Mouse (Mus musculus) MEL (cell line): ENCODE data around the gene Vegfa. TPM values are rescaled to one million over a fixed set of nuclear protein-coding genes. Genes with fewer than 3 reads are reported as not detected.

ENCODE experiments used
- DNase-seq: peaks from one replicate; pipeline ENCODE4 v3.0.0; 2011; ENCODE audit warnings: low read depth, low spot score
- H3K27ac ChIP-seq: 2 replicates; pipeline ENCODE4 v1.5.1; 2012; ENCODE audit warnings: low read depth, mild to moderate bottlenecking, control low read depth, low read length, moderate library complexity; ENCODE audit not compliant: control insufficient read depth
- H3K27me3 ChIP-seq, 2 experiments: fragments of 150-350 bp in 1 of 2; sonication (generic) in 1 of 2; 2 replicates each; pipeline ENCODE4 v1.6.1; 2012; ENCODE audit warnings: low read length in 2 of 2, mild to moderate bottlenecking in 2 of 2, improper control_type of control experiment in 1 of 2, moderate library complexity in 1 of 2; ENCODE audit not compliant: insufficient read depth in 2 of 2, control insufficient read depth in 1 of 2
- H3K36me3 ChIP-seq, 2 experiments: 2 replicates each; pipeline ENCODE4 v1.6.1; 2012 to 2014; ENCODE audit warnings: low read length in 2 of 2, improper control_type of control experiment in 1 of 2, inconsistent platforms in 1 of 2, mild to moderate bottlenecking in 1 of 2; ENCODE audit not compliant: insufficient read depth in 2 of 2, control insufficient read depth in 1 of 2
- H3K4me1 ChIP-seq, 2 experiments: fragments of 150-350 bp in 1 of 2; sonication (generic) in 1 of 2; 2 replicates each; pipeline ENCODE4 v1.6.1; 2012; ENCODE audit warnings: low read length in 2 of 2, improper control_type of control experiment in 1 of 2, mild to moderate bottlenecking in 1 of 2; ENCODE audit not compliant: insufficient read depth in 2 of 2, control insufficient read depth in 1 of 2
- H3K4me3 ChIP-seq, 2 experiments: fragments of 150-350 bp in 1 of 2; sonication (generic) in 1 of 2; 2 replicates each; pipeline ENCODE4 v1.5.1; 2012; ENCODE audit warnings: low read depth in 2 of 2, low read length in 2 of 2, mild to moderate bottlenecking in 2 of 2, moderate library complexity in 2 of 2, control low read depth in 1 of 2, improper control_type of control experiment in 1 of 2; ENCODE audit not compliant: control insufficient read depth in 1 of 2, insufficient read depth in 1 of 2
- H3K79me2 ChIP-seq: 2 replicates; pipeline ENCODE4 v1.6.1; 2012; ENCODE audit warnings: mild to moderate bottlenecking, low read length, moderate library complexity; ENCODE audit not compliant: control insufficient read depth, poor library complexity, insufficient read depth
- H3K9ac ChIP-seq: 2 replicates; pipeline ENCODE4 v1.6.1; 2012; ENCODE audit warnings: low read depth, mild to moderate bottlenecking, control low read depth, low read length, moderate library complexity; ENCODE audit not compliant: control insufficient read depth, poor library complexity, severe bottlenecking
- H3K9me3 ChIP-seq: fragments of 150-350 bp; sonication (generic); replicated peaks from 2 replicates; pipeline ENCODE4 v1.6.1; 2012; ENCODE audit warnings: mild to moderate bottlenecking, low read length, improper control_type of control experiment, moderate library complexity; ENCODE audit not compliant: insufficient read depth
- BHLHE40 ChIP-seq: IDR thresholded peaks from 2 replicates; pipeline ENCODE4 v1.6.1; 2012; ENCODE audit warnings: low read depth, mild to moderate bottlenecking, inconsistent platforms, low read length, improper control_type of control experiment, borderline replicate concordance
- E2F4 ChIP-seq: IDR thresholded peaks from 2 replicates; pipeline ENCODE4 v1.6.1; 2011; ENCODE audit warnings: low read depth, low read length, improper control_type of control experiment, borderline replicate concordance
- EP300 ChIP-seq, 2 experiments: IDR thresholded peaks; 2 replicates each; pipeline ENCODE4 v1.6.1; 2011; ENCODE audit warnings: improper control_type of control experiment in 2 of 2, low read length in 2 of 2, low read depth in 1 of 2, mild to moderate bottlenecking in 1 of 2
- GABPA ChIP-seq: IDR thresholded peaks from 2 replicates; pipeline ENCODE4 v1.6.1; 2012; ENCODE audit warnings: low read depth, mild to moderate bottlenecking, inconsistent platforms, low read length, improper control_type of control experiment, moderate library complexity
- GATA1 ChIP-seq: IDR thresholded peaks from 2 replicates; pipeline ENCODE4 v1.6.1; 2011; ENCODE audit warnings: low read depth, low read length, improper control_type of control experiment
- HCFC1 ChIP-seq: IDR thresholded peaks from 2 replicates; pipeline ENCODE4 v1.6.1; 2012; ENCODE audit warnings: low read depth, mild to moderate bottlenecking, inconsistent platforms, low read length, improper control_type of control experiment, moderate library complexity
- JUND ChIP-seq: IDR thresholded peaks from 2 replicates; pipeline ENCODE4 v1.6.1; 2011; ENCODE audit warnings: low read depth, mild to moderate bottlenecking, improper control_type of control experiment, low read length
- KAT2A ChIP-seq: conservative IDR thresholded peaks from 2 replicates; pipeline ENCODE4 v1.6.1; 2012; ENCODE audit warnings: low read depth, low read length, improper control_type of control experiment, inconsistent platforms
- MAZ ChIP-seq: IDR thresholded peaks from 2 replicates; pipeline ENCODE4 v1.6.1; 2012; ENCODE audit warnings: low read depth, mild to moderate bottlenecking, inconsistent platforms, low read length, improper control_type of control experiment
- NELFE ChIP-seq: IDR thresholded peaks from 2 replicates; pipeline ENCODE4 v1.6.1; 2011; ENCODE audit warnings: low read depth, low read length, improper control_type of control experiment
- NRF1 ChIP-seq: IDR thresholded peaks from 2 replicates; pipeline ENCODE4 v1.6.1; 2014; ENCODE audit warnings: low read depth, mild to moderate bottlenecking, inconsistent platforms, low read length, improper control_type of control experiment, moderate library complexity; ENCODE audit not compliant: poor library complexity, insufficient read depth, severe bottlenecking
- POLR2AphosphoS2 ChIP-seq: IDR thresholded peaks from 2 replicates; pipeline ENCODE4 v1.6.1; 2011; ENCODE audit warnings: low read length, improper control_type of control experiment
- POLR2AphosphoS5 ChIP-seq: IDR thresholded peaks from 2 replicates; pipeline ENCODE4 v1.6.1; 2012; ENCODE audit warnings: low read depth, borderline replicate concordance, mild to moderate bottlenecking, inconsistent platforms, low read length, moderate library complexity, mixed read lengths
- SMC3 ChIP-seq: IDR thresholded peaks from 2 replicates; pipeline ENCODE4 v1.6.1; 2011; ENCODE audit warnings: low read depth, low read length, improper control_type of control experiment
- TBP ChIP-seq: IDR thresholded peaks from 2 replicates; pipeline ENCODE4 v1.8.0; 2011; ENCODE audit warnings: low read depth, low read length, improper control_type of control experiment
- UBTF ChIP-seq: IDR thresholded peaks from 2 replicates; pipeline ENCODE4 v1.6.1; 2012; ENCODE audit warnings: low read depth, mild to moderate bottlenecking, inconsistent platforms, low read length, improper control_type of control experiment, moderate library complexity, borderline replicate concordance; ENCODE audit not compliant: insufficient read depth
- USF1 ChIP-seq: IDR thresholded peaks from 2 replicates; pipeline ENCODE4 v1.6.1; 2014; ENCODE audit warnings: low read depth, mild to moderate bottlenecking, inconsistent platforms, low read length, improper control_type of control experiment, moderate library complexity
- USF2 ChIP-seq, 2 experiments: IDR thresholded peaks; 2 replicates each; pipeline ENCODE4 v1.6.1; 2011 to 2012; ENCODE audit warnings: improper control_type of control experiment in 2 of 2, low read length in 2 of 2, borderline replicate concordance in 1 of 2, inconsistent platforms in 1 of 2, low read depth in 1 of 2, mild to moderate bottlenecking in 1 of 2; ENCODE audit not compliant: insufficient read depth in 1 of 2
- ZC3H11A ChIP-seq: IDR thresholded peaks from 2 replicates; pipeline ENCODE4 v1.6.1; 2012; ENCODE audit warnings: low read depth, mild to moderate bottlenecking, inconsistent platforms, low read length, improper control_type of control experiment
- ZKSCAN1 ChIP-seq: IDR thresholded peaks from 2 replicates; pipeline ENCODE4 v1.6.1; 2012; ENCODE audit warnings: low read depth, mild to moderate bottlenecking, inconsistent platforms, low read length, improper control_type of control experiment, moderate library complexity
- ZMIZ1 ChIP-seq: IDR thresholded peaks from 2 replicates; pipeline ENCODE4 v1.6.1; 2012; ENCODE audit warnings: low read depth, mild to moderate bottlenecking, inconsistent platforms, low read length, improper control_type of control experiment, moderate library complexity
- ZNF384 ChIP-seq: IDR thresholded peaks from 2 replicates; pipeline ENCODE4 v1.6.1; 2012; ENCODE audit warnings: low read depth, mild to moderate bottlenecking, inconsistent platforms, low read length, improper control_type of control experiment
- polyA plus RNA-seq, 2 experiments: library from polyadenylated mRNA; stranded (reverse) in 1 of 2; unstranded in 1 of 2; fragments of >175 nt in 1 of 2; fragments of >200 nt in 1 of 2; gene quantifications; 2 replicates each; pipeline versions ENCODE4 v1.2.1 to v1.2.4; 2012; ENCODE audit warnings: low replicate concordance in 2 of 2, low read depth in 1 of 2; ENCODE audit not compliant: insufficient read length in 2 of 2, insufficient read depth in 1 of 2, missing spikeins in 1 of 2
- total RNA-seq: library from RNA; depleted of rRNA; stranded (reverse); fragments of 300-350 nt; gene quantifications from 2 replicates; pipeline ENCODE4 v1.2.3, GENCODE M21; 2012

The Vegfa gene
- total and polyA plus RNA-seq, 3 experiments, result 16.1 to 38.6 TPM; not detected in 1

GRCm38 (mm10) chr17:45970741-45971550, 61.2 kb downstream of the Vegfa start:
- H3K9me3 ChIP-seq, result no peaks in the 10 kb centered on the region
- H3K36me3 ChIP-seq, result peaks cover 0 to 3% of the 10 kb centered on the region in 2 experiments; a peak in 1 of 4 replicates
- no peaks in the 10 kb centered on the region for H3K79me2 ChIP-seq
- no peak for TF ChIP-seq ZNF384
- TF ChIP-seq POLR2AphosphoS5, result no peak
- H3K9ac ChIP-seq, result no peak overlapping the region
- H3K27ac ChIP-seq, result no peak overlapping the region
- H3K4me1 ChIP-seq, result peaks cover 0 to 4% of the 10 kb centered on the region in 2 experiments; a peak in 3 of 4 replicates
- no peak for DNase-seq
- no peaks in the 10 kb centered on the region for H3K27me3 ChIP-seq
- no peak overlapping the region for H3K4me3 ChIP-seq

- Histone ChIP-seq H3K27me3 (no peaks in the 10 kb centered on the region), H3K4me1 (peaks cover 0 to 4% of the 10 kb centered on the region in 2 experiments; a peak in 3 of 4 replicates)
Observed at GRCm38 (mm10) chr17:45969596-45969995, 62.6 kb downstream of the Vegfa start.

GRCm38 (mm10) chr17:45968341-45968740, 63.8 kb downstream of the Vegfa start:
- H3K27me3 ChIP-seq, result no peaks in the 10 kb centered on the region
- no peaks in the 10 kb centered on the region for H3K36me3 ChIP-seq
- no peaks in the 10 kb centered on the region for H3K79me2 ChIP-seq
- H3K9ac ChIP-seq, result no peak overlapping the region
- no peak overlapping the region for H3K27ac ChIP-seq
- no peaks in the 10 kb centered on the region for H3K4me1 ChIP-seq
- no peak for DNase-seq
- no peak for TF ChIP-seq E2F4
- no peak for TF ChIP-seq MAZ
- no peak for TF ChIP-seq TBP
- TF ChIP-seq GATA1, result no peak
- no peak for TF ChIP-seq HCFC1
- TF ChIP-seq USF1, result no peak
- TF ChIP-seq ZC3H11A, result no peak
- no peak for TF ChIP-seq JUND
- TF ChIP-seq NELFE, result no peak
- no peak for TF ChIP-seq ZMIZ1
- no peak for TF ChIP-seq POLR2AphosphoS2
- TF ChIP-seq SMC3, result no peak
- no peak for TF ChIP-seq BHLHE40
- no peak for TF ChIP-seq USF2 (IDR thresholded peaks at IDR 0.05; ENCODE audit: borderline replicate concordance in 1 of 2, insufficient read depth in 1 of 2, low read depth in 1 of 2, low read length in 2 of 2)
- TF ChIP-seq NRF1, result no peak
- TF ChIP-seq UBTF, result no peak
- no peak overlapping the region for H3K4me3 ChIP-seq
- H3K9me3 ChIP-seq, result no peaks in the 10 kb centered on the region

More at GRCm38 (mm10) chr17:45969596-45969995, 62.6 kb downstream of the Vegfa start:
- Histone ChIP-seq H3K4me3 (no peak overlapping the region), H3K27ac (no peak overlapping the region), H3K9ac (no peak overlapping the region), H3K79me2 (no peaks in the 10 kb centered on the region), H3K36me3 (peaks cover 0 to 3% of the 10 kb centered on the region in 2 experiments; a peak in 1 of 4 replicates), H3K9me3 (no peaks in the 10 kb centered on the region)
- TF ChIP-seq NELFE, result no peak
- TF ChIP-seq ZKSCAN1, result no peak
- no peak for TF ChIP-seq ZMIZ1
- TF ChIP-seq GABPA, result no peak
- no peak for TF ChIP-seq USF1
- TF ChIP-seq KAT2A, result no peak
- TF ChIP-seq JUND, result no peak
- no peak for TF ChIP-seq EP300 (IDR thresholded peaks at IDR 0.05; ENCODE audit: low read depth in 1 of 2, low read length in 2 of 2)
- no peak for DNase-seq
